Mouse (Mus musculus): ENCODE results near the gene Eif3k.

The Eif3k gene

GRCm38 (mm10) chr7:28938654-28939053, 43.0 kb downstream of the Eif3k start:
- no peak for DNase-seq (ENCODE audit: low read depth)

GRCm38 (mm10) chr7:28936787-28937186, 44.9 kb downstream of the Eif3k start:
- DNase-seq (ENCODE audit: low read depth) = no peak

GRCm38 (mm10) chr7:28933825-28934224, 47.8 kb downstream of the Eif3k start:
- DNase-seq (ENCODE audit: low read depth) = no peak

GRCm38 (mm10) chr7:28932421-28933041, 49.1 kb downstream of the Eif3k start:
- no peak for DNase-seq (ENCODE audit: low read depth)

- DNase-seq (ENCODE audit: low read depth) = no peak
Observed at GRCm38 (mm10) chr7:28931695-28932039, 50.0 kb downstream of the Eif3k start.

GRCm38 (mm10) chr7:28931032-28931694, 50.5 kb downstream of the Eif3k start:
- DNase-seq (ENCODE audit: low read depth) = no peak

DNA sequence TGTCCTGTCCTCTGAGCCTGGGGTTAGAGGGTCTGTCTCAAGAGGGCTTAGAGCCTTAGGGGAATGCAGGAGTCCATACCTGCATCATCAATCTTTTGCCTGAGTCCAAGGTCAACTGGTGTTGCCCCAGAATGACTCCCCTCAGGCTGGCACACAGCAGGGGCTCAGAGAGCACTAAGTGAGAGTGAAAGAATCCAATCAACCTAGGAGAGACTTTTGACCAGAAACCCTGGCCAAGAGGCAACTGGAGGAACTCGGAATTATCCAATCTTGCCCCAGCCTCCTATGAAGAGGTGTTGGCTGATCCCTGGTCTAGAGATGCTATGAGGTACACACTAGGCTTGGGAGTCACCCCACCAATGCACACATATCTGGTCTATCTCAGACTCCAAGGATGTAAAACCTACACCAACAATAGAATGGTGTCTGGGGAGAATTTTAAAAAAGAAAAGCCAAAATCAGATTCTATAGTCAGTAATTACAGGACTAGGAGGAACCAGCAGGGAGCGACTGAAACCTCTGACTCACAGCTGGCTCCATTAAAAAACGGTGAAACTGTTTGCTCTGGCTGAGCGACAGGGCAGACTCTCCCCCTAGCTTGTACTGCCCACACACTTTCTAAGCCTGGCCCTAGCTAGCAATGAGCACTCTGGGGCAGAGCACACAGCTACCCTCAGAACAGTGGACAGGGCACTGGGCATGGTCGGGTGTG, 51.2 kb downstream of the Eif3k start:
- DNase-seq (ENCODE audit: low read depth) = no peak

- DNase-seq (ENCODE audit: low read depth) = no peak
Observed at GRCm38 (mm10) chr7:28929381-28929780, 52.3 kb downstream of the Eif3k start.

GRCm38 (mm10) chr7:28926172-28926571, 55.5 kb downstream of the Eif3k start:
- no peak for DNase-seq (ENCODE audit: low read depth)

GRCm38 (mm10) chr7:28925317-28925716, 56.3 kb downstream of the Eif3k start:
- DNase-seq (ENCODE audit: low read depth) = no peak

GRCm38 (mm10) chr7:28924802-28925201, 56.9 kb downstream of the Eif3k start:
- no peak for DNase-seq (ENCODE audit: low read depth)

GRCm38 (mm10) chr7:28923865-28924291, 57.8 kb downstream of the Eif3k start:
- DNase-seq (ENCODE audit: low read depth) = no peak

DNA sequence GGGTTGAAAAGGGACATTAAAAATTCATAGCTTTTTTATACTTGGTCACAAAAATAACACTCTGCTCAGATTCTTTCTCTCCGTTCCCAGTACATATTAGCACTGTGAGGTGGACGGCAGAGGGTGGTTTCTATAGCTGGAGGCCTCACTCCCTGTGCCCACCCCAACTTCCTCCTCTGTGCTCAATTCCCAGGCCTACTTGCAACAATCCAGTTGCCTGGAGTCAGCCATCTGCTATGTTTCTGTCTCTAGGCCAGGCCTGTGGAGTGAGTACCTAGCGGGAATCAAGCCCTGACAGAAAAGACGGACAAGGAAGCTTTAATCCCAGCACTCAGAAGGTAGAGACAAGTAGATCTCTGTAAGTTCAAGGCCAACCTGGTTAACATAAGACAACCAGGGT, 59.1 kb downstream of the Eif3k start:
- no peak for DNase-seq (ENCODE audit: low read depth)

GRCm38 (mm10) chr7:28921722-28922465, 59.8 kb downstream of the Eif3k start:
- no peak for DNase-seq (ENCODE audit: low read depth)
